Mouse (Mus musculus): ENCODE measurements at regions not wholly inside any gene's neighbourhood (a gene's known extent, or its start where the extent isn't known, plus 50 kb on each side); places are given as distances from the start of the nearest gene placed in this dataset.

GRCm38 (mm10) chr3:15105627-15106026 lies 219.6 kb downstream of the Car2 start:
- no peak for TF ChIP-seq EP300 (IDR thresholded peaks at IDR 0.05)
- TF ChIP-seq CTCF (IDR thresholded peaks at IDR 0.05) = no peak
